Mouse (Mus musculus) embryonic stem cell, embryonic (primary cell): Measurements from ENCODE around the gene Gga1.

Source experiments
- CTCF ChIA-PET, 4 experiments: fragments of 300-600 bp in 2 of 4; fragments of 350-600 bp in 2 of 4; sonication (Branson Sonifier 250); formaldehyde crosslinking; loops; one replicate each; lab custom pipeline; 2022; ENCODE audit warnings: inconsistent platforms in 2 of 4; lab: Charles Lee
- POLR2A ChIA-PET, 4 experiments: fragments of 300-600 bp in 2 of 4; fragments of 350-600 bp in 2 of 4; sonication (Branson Sonifier 250); formaldehyde crosslinking; loops; one replicate each; lab custom pipeline; 2022; ENCODE audit warnings: antibody characterized with exemption in 4 of 4, inconsistent platforms in 1 of 4; lab: Charles Lee

Gene Gga1

GRCm38 (mm10) chr15:78903243-78903642 is 26.3 kb downstream of the Gga1 start:
- ChIA-PET POLR2A (interaction anchor here (0.5 to 13.5 kb wide), 19 partner anchors 8 to 932 kb away, joined by 3 to 130 read pairs (median 3); partner anchors contain the start of gene Pdxp (in 3 of the 4)), CTCF (interaction anchor here (0.5 to 7.2 kb wide), 56 partner anchors 9 to 327 kb away, joined by 3 to 129 read pairs (median 4); partner anchors contain the start of genes Nol12 (in 2 of the 4), Pdxp (in 2 of the 4), Eif3l (in 1 of the 4) and Gga1 (in 1 of the 4))

- CTCF ChIA-PET: no interaction called here
- POLR2A ChIA-PET: interaction anchor here in 2 of 4 experiments (1.2 to 1.3 kb wide), 2 partner anchors 9 to 27 kb away, joined by 3 read pairs; partner anchors contain the start of gene Nol12 (in 1 of the 2)
Measured at GRCm38 (mm10) chr15:78908399-78908798, 31.4 kb downstream of the Gga1 start.

GRCm38 (mm10) chr15:78908982-78909381 is 32.0 kb downstream of the Gga1 start:
- POLR2A ChIA-PET: interaction anchor here in 2 of 4 experiments (1.2 to 1.3 kb wide), 2 partner anchors 10 to 26 kb away, joined by 3 read pairs; partner anchors contain the start of gene Nol12 (in 1 of the 2)
- CTCF ChIA-PET: interaction anchor here in 1 of 4 experiments (1.2 kb wide), 1 partner anchor 23 kb away, joined by 3 read pairs; no protein-coding TSS in a partner anchor

- ChIA-PET POLR2A (interaction anchor here (0.8 to 8.5 kb wide), 12 partner anchors 9 to 128 kb away, joined by 3 to 130 read pairs (median 4); partner anchors contain the start of genes Gm49510 (in 2 of the 4), Sh3bp1 (in 2 of the 4) and Lgals1 (in 1 of the 4)), CTCF (interaction anchor here (0.6 to 7.3 kb wide), 20 partner anchors 9 to 350 kb away, joined by 3 to 129 read pairs (median 4); partner anchors contain the start of genes Gga1 (in 1 of the 4), Gm49510 (in 1 of the 4), Lgals1 (in 1 of the 4) and Sh3bp1 (in 1 of the 4))
Measured at GRCm38 (mm10) chr15:78912040-78912439, 35.0 kb downstream of the Gga1 start.

GRCm38 (mm10) chr15:78913632-78914090 is 36.7 kb downstream of the Gga1 start, which contains the start of gene Pdxp:
Gene Pdxp (plus strand): TSS chr15:78913919.
- POLR2A ChIA-PET: interaction anchor here (0.6 to 8.5 kb wide), 55 partner anchors 8 to 503 kb away, joined by 3 to 130 read pairs (median 4); partner anchors contain the start of genes Nol12 (in 4 of the 4), Gm49510 (in 2 of the 4), H1f0 (in 2 of the 4) and Lgals1 (in 2 of the 4)
- CTCF ChIA-PET: interaction anchor here in 3 of 4 experiments (0.5 to 7.3 kb wide), 39 partner anchors 8 to 1575 kb away, joined by 3 to 129 read pairs (median 5); partner anchors contain the start of genes Gm49510 (in 2 of the 3), 1700088E04Rik (in 1 of the 3), Ankrd54 (in 1 of the 3) and Eif3l (in 1 of the 3)

GRCm38 (mm10) chr15:78914091-78914822 is 37.3 kb downstream of the Gga1 start:
- CTCF ChIA-PET: interaction anchor here (0.5 to 7.3 kb wide), 46 partner anchors 8 to 415 kb away, joined by 3 to 129 read pairs (median 6); partner anchors contain the start of genes Gm49510 (in 2 of the 4), Nol12 (in 2 of the 4), 1700088E04Rik (in 1 of the 4) and Ankrd54 (in 1 of the 4)

GRCm38 (mm10) chr15:78914823-78915659 is 38.1 kb downstream of the Gga1 start:
- ChIA-PET POLR2A (interaction anchor here (0.5 to 8.5 kb wide), 61 partner anchors 8 to 1620 kb away, joined by 3 to 130 read pairs (median 4); partner anchors contain the start of genes Nol12 (in 3 of the 4), Triobp (in 3 of the 4), Gm49510 (in 2 of the 4) and Lgals1 (in 2 of the 4)), CTCF (interaction anchor here (0.5 to 7.3 kb wide), 76 partner anchors 9 to 1063 kb away, joined by 3 to 129 read pairs (median 6); partner anchors contain the start of genes Nol12 (in 4 of the 4), Gm49510 (in 2 of the 4), H1f0 (in 1 of the 4) and Lgals1 (in 1 of the 4))

More at GRCm38 (mm10) chr15:78914091-78914822, 37.3 kb downstream of the Gga1 start:
- POLR2A ChIA-PET: interaction anchor here (0.6 to 8.5 kb wide), 62 partner anchors 8 to 523 kb away, joined by 3 to 130 read pairs (median 4); partner anchors contain the start of genes Nol12 (in 4 of the 4), Triobp (in 3 of the 4), Gm49510 (in 2 of the 4) and Lgals1 (in 2 of the 4)

- ChIA-PET POLR2A (interaction anchor here (0.6 to 8.5 kb wide), 47 partner anchors 8 to 1619 kb away, joined by 3 to 130 read pairs (median 5); partner anchors contain the start of genes Triobp (in 3 of the 4), Gm49510 (in 2 of the 4), Lgals1 (in 2 of the 4) and Nol12 (in 2 of the 4)), CTCF (interaction anchor here (0.5 to 7.3 kb wide), 84 partner anchors 8 to 1063 kb away, joined by 3 to 129 read pairs (median 5); partner anchors contain the start of genes Nol12 (in 4 of the 4), Triobp (in 3 of the 4), Gm49510 (in 2 of the 4) and Lgals1 (in 2 of the 4))
Measured at GRCm38 (mm10) chr15:78915660-78916017, 38.6 kb downstream of the Gga1 start.

- POLR2A ChIA-PET: interaction anchor here (0.6 to 8.5 kb wide), 49 partner anchors 8 to 1619 kb away, joined by 3 to 130 read pairs (median 4); partner anchors contain the start of genes Triobp (in 3 of the 4), Gm49510 (in 2 of the 4), Lgals1 (in 2 of the 4) and Nol12 (in 2 of the 4)
Measured at GRCm38 (mm10) chr15:78916052-78916826, 39.2 kb downstream of the Gga1 start.

GRCm38 (mm10) chr15:78918126-78918525 is 41.1 kb downstream of the Gga1 start:
- CTCF ChIA-PET: no interaction called here
- POLR2A ChIA-PET: interaction anchor here in 3 of 4 experiments (0.6 to 8.3 kb wide), 5 partner anchors 7 to 25 kb away, joined by 3 to 123 read pairs (median 5); partner anchors contain the start of genes Lgals1 (in 2 of the 3) and Nol12 (in 1 of the 3)

More at GRCm38 (mm10) chr15:78916052-78916826, 39.2 kb downstream of the Gga1 start:
- CTCF ChIA-PET: interaction anchor here (0.6 to 7.3 kb wide), 80 partner anchors 8 to 676 kb away, joined by 3 to 129 read pairs (median 6); partner anchors contain the start of genes Nol12 (in 4 of the 4), Triobp (in 3 of the 4), Gm49510 (in 2 of the 4) and Lgals1 (in 2 of the 4)

- CTCF ChIA-PET: interaction anchor here in 3 of 4 experiments (0.7 to 1.8 kb wide), 4 partner anchors 9 to 54 kb away, joined by 3 to 6 read pairs (median 4); no protein-coding TSS in a partner anchor
Measured at GRCm38 (mm10) chr15:78919914-78920313, 42.9 kb downstream of the Gga1 start.

GRCm38 (mm10) chr15:78922700-78923099 is 45.7 kb downstream of the Gga1 start:
- POLR2A ChIA-PET: interaction anchor here in 3 of 4 experiments (0.7 to 9.7 kb wide), 9 partner anchors 5 to 26 kb away, joined by 3 to 123 read pairs (median 4); partner anchors contain the start of gene Pdxp (in 3 of the 3)

More at GRCm38 (mm10) chr15:78919914-78920313, 42.9 kb downstream of the Gga1 start:
- POLR2A ChIA-PET: interaction anchor here in 3 of 4 experiments (0.5 to 8.3 kb wide), 6 partner anchors 8 to 182 kb away, joined by 3 to 123 read pairs (median 6); partner anchors contain the start of gene Lgals1 (in 1 of the 3)

GRCm38 (mm10) chr15:78923585-78923984 is 46.6 kb downstream of the Gga1 start:
- CTCF ChIA-PET: interaction anchor here in 3 of 4 experiments (0.6 to 4.0 kb wide), 10 partner anchors 7 to 203 kb away, joined by 3 to 16 read pairs (median 4); partner anchors contain the start of genes Nol12 (in 1 of the 3) and Pdxp (in 1 of the 3)
- POLR2A ChIA-PET: interaction anchor here in 3 of 4 experiments (0.7 to 9.7 kb wide), 9 partner anchors 6 to 35 kb away, joined by 3 to 123 read pairs (median 4); partner anchors contain the start of genes Pdxp (in 3 of the 3) and Nol12 (in 2 of the 3)

More at GRCm38 (mm10) chr15:78922700-78923099, 45.7 kb downstream of the Gga1 start:
- CTCF ChIA-PET: interaction anchor here in 2 of 4 experiments (1.1 to 1.5 kb wide), 6 partner anchors 9 to 204 kb away, joined by 3 to 8 read pairs (median 4); partner anchors contain the start of gene Pdxp (in 1 of the 2)

GRCm38 (mm10) chr15:78925129-78925528 is 48.1 kb downstream of the Gga1 start:
- POLR2A ChIA-PET: interaction anchor here in 2 of 4 experiments (0.7 to 9.7 kb wide), 6 partner anchors 8 to 33 kb away, joined by 3 to 123 read pairs (median 4); partner anchors contain the start of genes Pdxp (in 2 of the 2) and Nol12 (in 1 of the 2)
- CTCF ChIA-PET: interaction anchor here in 3 of 4 experiments (0.9 to 4.0 kb wide), 6 partner anchors 9 to 114 kb away, joined by 3 to 29 read pairs (median 4); no protein-coding TSS in a partner anchor
